Mouse (Mus musculus) MEL (cell line): ENCODE data around the gene Prdx2. TPM values are rescaled to one million over a fixed set of nuclear protein-coding genes. Genes with fewer than 3 reads are reported as not detected.

Experiments used
- DNase-seq: peaks from one replicate; pipeline ENCODE4 v3.0.0; 2011; ENCODE audit warnings: low read depth, low spot score
- H3K27ac ChIP-seq: 2 replicates; pipeline ENCODE4 v1.5.1; 2012; ENCODE audit warnings: low read depth, mild to moderate bottlenecking, control low read depth, low read length, moderate library complexity; ENCODE audit not compliant: control insufficient read depth
- H3K27me3 ChIP-seq, 2 experiments: fragments of 150-350 bp in 1 of 2; sonication (generic) in 1 of 2; 2 replicates each; pipeline ENCODE4 v1.6.1; 2012; ENCODE audit warnings: low read length in 2 of 2, mild to moderate bottlenecking in 2 of 2, improper control_type of control experiment in 1 of 2, moderate library complexity in 1 of 2; ENCODE audit not compliant: insufficient read depth in 2 of 2, control insufficient read depth in 1 of 2
- H3K36me3 ChIP-seq, 2 experiments: 2 replicates each; pipeline ENCODE4 v1.6.1; 2012 to 2014; ENCODE audit warnings: low read length in 2 of 2, improper control_type of control experiment in 1 of 2, inconsistent platforms in 1 of 2, mild to moderate bottlenecking in 1 of 2; ENCODE audit not compliant: insufficient read depth in 2 of 2, control insufficient read depth in 1 of 2
- H3K4me1 ChIP-seq, 2 experiments: fragments of 150-350 bp in 1 of 2; sonication (generic) in 1 of 2; 2 replicates each; pipeline ENCODE4 v1.6.1; 2012; ENCODE audit warnings: low read length in 2 of 2, improper control_type of control experiment in 1 of 2, mild to moderate bottlenecking in 1 of 2; ENCODE audit not compliant: insufficient read depth in 2 of 2, control insufficient read depth in 1 of 2
- H3K4me3 ChIP-seq, 2 experiments: fragments of 150-350 bp in 1 of 2; sonication (generic) in 1 of 2; 2 replicates each; pipeline ENCODE4 v1.5.1; 2012; ENCODE audit warnings: low read depth in 2 of 2, low read length in 2 of 2, mild to moderate bottlenecking in 2 of 2, moderate library complexity in 2 of 2, control low read depth in 1 of 2, improper control_type of control experiment in 1 of 2; ENCODE audit not compliant: control insufficient read depth in 1 of 2, insufficient read depth in 1 of 2
- H3K79me2 ChIP-seq: 2 replicates; pipeline ENCODE4 v1.6.1; 2012; ENCODE audit warnings: mild to moderate bottlenecking, low read length, moderate library complexity; ENCODE audit not compliant: control insufficient read depth, poor library complexity, insufficient read depth
- H3K9ac ChIP-seq: 2 replicates; pipeline ENCODE4 v1.6.1; 2012; ENCODE audit warnings: low read depth, mild to moderate bottlenecking, control low read depth, low read length, moderate library complexity; ENCODE audit not compliant: control insufficient read depth, poor library complexity, severe bottlenecking
- H3K9me3 ChIP-seq: fragments of 150-350 bp; sonication (generic); replicated peaks from 2 replicates; pipeline ENCODE4 v1.6.1; 2012; ENCODE audit warnings: mild to moderate bottlenecking, low read length, improper control_type of control experiment, moderate library complexity; ENCODE audit not compliant: insufficient read depth
- BHLHE40 ChIP-seq: IDR thresholded peaks from 2 replicates; pipeline ENCODE4 v1.6.1; 2012; ENCODE audit warnings: low read depth, mild to moderate bottlenecking, inconsistent platforms, low read length, improper control_type of control experiment, borderline replicate concordance
- CHD1 ChIP-seq: IDR thresholded peaks from 2 replicates; pipeline ENCODE4 v1.6.1; 2012; ENCODE audit warnings: low read depth, mild to moderate bottlenecking, inconsistent platforms, low read length, improper control_type of control experiment
- CHD2 ChIP-seq: IDR thresholded peaks from 2 replicates; pipeline ENCODE4 v1.6.1; 2011; ENCODE audit warnings: low read length, improper control_type of control experiment
- CTCF ChIP-seq, 3 experiments: IDR thresholded peaks in 2 of 3; conservative IDR thresholded peaks in 1 of 3; 2 replicates each; pipeline ENCODE4 v1.5.1; 2011 to 2012; ENCODE audit warnings: low read length in 3 of 3, low read depth in 2 of 3, mild to moderate bottlenecking in 2 of 3, improper control_type of control experiment in 1 of 3, inconsistent platforms in 1 of 3, mixed read lengths in 1 of 3, moderate library complexity in 1 of 3; ENCODE audit not compliant: control insufficient read depth in 1 of 3, insufficient read depth in 1 of 3, poor library complexity in 1 of 3, severe bottlenecking in 1 of 3
- E2F4 ChIP-seq: IDR thresholded peaks from 2 replicates; pipeline ENCODE4 v1.6.1; 2011; ENCODE audit warnings: low read depth, low read length, improper control_type of control experiment, borderline replicate concordance
- ELF1 ChIP-seq: IDR thresholded peaks from 2 replicates; pipeline ENCODE4 v1.6.1; 2014; ENCODE audit warnings: low read depth, mild to moderate bottlenecking, inconsistent platforms, low read length, improper control_type of control experiment, moderate library complexity
- EP300 ChIP-seq, 2 experiments: IDR thresholded peaks; 2 replicates each; pipeline ENCODE4 v1.6.1; 2011; ENCODE audit warnings: improper control_type of control experiment in 2 of 2, low read length in 2 of 2, low read depth in 1 of 2, mild to moderate bottlenecking in 1 of 2
- ETS1 ChIP-seq: IDR thresholded peaks from 2 replicates; pipeline ENCODE4 v1.6.1; 2012; ENCODE audit warnings: low read depth, mild to moderate bottlenecking, inconsistent platforms, low read length, improper control_type of control experiment, moderate library complexity
- GABPA ChIP-seq: IDR thresholded peaks from 2 replicates; pipeline ENCODE4 v1.6.1; 2012; ENCODE audit warnings: low read depth, mild to moderate bottlenecking, inconsistent platforms, low read length, improper control_type of control experiment, moderate library complexity
- HCFC1 ChIP-seq: IDR thresholded peaks from 2 replicates; pipeline ENCODE4 v1.6.1; 2012; ENCODE audit warnings: low read depth, mild to moderate bottlenecking, inconsistent platforms, low read length, improper control_type of control experiment, moderate library complexity
- JUND ChIP-seq: IDR thresholded peaks from 2 replicates; pipeline ENCODE4 v1.6.1; 2011; ENCODE audit warnings: low read depth, mild to moderate bottlenecking, improper control_type of control experiment, low read length
- KAT2A ChIP-seq: conservative IDR thresholded peaks from 2 replicates; pipeline ENCODE4 v1.6.1; 2012; ENCODE audit warnings: low read depth, low read length, improper control_type of control experiment, inconsistent platforms
- MAFK ChIP-seq: IDR thresholded peaks from 2 replicates; pipeline ENCODE4 v1.6.1; 2011; ENCODE audit warnings: low read depth, mild to moderate bottlenecking, low read length, improper control_type of control experiment, borderline replicate concordance
- MAX ChIP-seq: IDR thresholded peaks from 2 replicates; pipeline ENCODE4 v1.6.1; 2011; ENCODE audit warnings: low read length, improper control_type of control experiment
- MAZ ChIP-seq: IDR thresholded peaks from 2 replicates; pipeline ENCODE4 v1.6.1; 2012; ENCODE audit warnings: low read depth, mild to moderate bottlenecking, inconsistent platforms, low read length, improper control_type of control experiment
- MEF2A ChIP-seq: IDR thresholded peaks from 2 replicates; pipeline ENCODE4 v1.6.1; 2014; ENCODE audit warnings: low read depth, mild to moderate bottlenecking, inconsistent platforms, low read length, improper control_type of control experiment; ENCODE audit not compliant: poor library complexity, insufficient replicate concordance, severe bottlenecking; ENCODE audit errors: extremely low read depth
- MXI1 ChIP-seq: IDR thresholded peaks from 2 replicates; pipeline ENCODE4 v1.6.1; 2011; ENCODE audit warnings: mild to moderate bottlenecking, low read depth, low read length, improper control_type of control experiment
- MYB ChIP-seq: IDR thresholded peaks from 2 replicates; pipeline ENCODE4 v1.6.1; 2011; ENCODE audit warnings: mild to moderate bottlenecking, low read depth, low read length, improper control_type of control experiment
- MYC ChIP-seq: IDR thresholded peaks from 2 replicates; pipeline ENCODE4 v1.6.1; 2011; ENCODE audit warnings: low read depth, mild to moderate bottlenecking, low read length, improper control_type of control experiment, moderate library complexity
- NELFE ChIP-seq: IDR thresholded peaks from 2 replicates; pipeline ENCODE4 v1.6.1; 2011; ENCODE audit warnings: low read depth, low read length, improper control_type of control experiment
- NRF1 ChIP-seq: IDR thresholded peaks from 2 replicates; pipeline ENCODE4 v1.6.1; 2014; ENCODE audit warnings: low read depth, mild to moderate bottlenecking, inconsistent platforms, low read length, improper control_type of control experiment, moderate library complexity; ENCODE audit not compliant: poor library complexity, insufficient read depth, severe bottlenecking
- POLR2A ChIP-seq, 2 experiments: IDR thresholded peaks; 2 replicates each; pipeline ENCODE4 v1.6.1; 2011 to 2012; ENCODE audit warnings: low read length in 2 of 2, mild to moderate bottlenecking in 2 of 2, control low read depth in 1 of 2, improper control_type of control experiment in 1 of 2, low read depth in 1 of 2, moderate library complexity in 1 of 2; ENCODE audit not compliant: control insufficient read depth in 1 of 2, insufficient read depth in 1 of 2, poor library complexity in 1 of 2
- POLR2AphosphoS2 ChIP-seq: IDR thresholded peaks from 2 replicates; pipeline ENCODE4 v1.6.1; 2011; ENCODE audit warnings: low read length, improper control_type of control experiment
- POLR2AphosphoS5 ChIP-seq: IDR thresholded peaks from 2 replicates; pipeline ENCODE4 v1.6.1; 2012; ENCODE audit warnings: low read depth, borderline replicate concordance, mild to moderate bottlenecking, inconsistent platforms, low read length, moderate library complexity, mixed read lengths
- RAD21 ChIP-seq: IDR thresholded peaks from 2 replicates; pipeline ENCODE4 v1.6.1; 2011; ENCODE audit warnings: mild to moderate bottlenecking, low read depth, low read length, improper control_type of control experiment
- RCOR1 ChIP-seq: IDR thresholded peaks from 2 replicates; pipeline ENCODE4 v1.6.1; 2012; ENCODE audit warnings: low read depth, mild to moderate bottlenecking, inconsistent platforms, low read length, improper control_type of control experiment
- SIN3A ChIP-seq: IDR thresholded peaks from 2 replicates; pipeline ENCODE4 v1.6.1; 2012; ENCODE audit warnings: low read length, improper control_type of control experiment, inconsistent platforms
- SMC3 ChIP-seq: IDR thresholded peaks from 2 replicates; pipeline ENCODE4 v1.6.1; 2011; ENCODE audit warnings: low read depth, low read length, improper control_type of control experiment
- TAL1 ChIP-seq: IDR thresholded peaks from 2 replicates; pipeline ENCODE4 v1.6.1; 2012; ENCODE audit warnings: mild to moderate bottlenecking, inconsistent platforms, low read length, moderate library complexity, mixed read lengths
- TBP ChIP-seq: IDR thresholded peaks from 2 replicates; pipeline ENCODE4 v1.8.0; 2011; ENCODE audit warnings: low read depth, low read length, improper control_type of control experiment
- TCF12 ChIP-seq: IDR thresholded peaks from 2 replicates; pipeline ENCODE4 v1.6.1; 2014; ENCODE audit warnings: low read depth, mild to moderate bottlenecking, inconsistent platforms, low read length, improper control_type of control experiment, moderate library complexity
- USF1 ChIP-seq: IDR thresholded peaks from 2 replicates; pipeline ENCODE4 v1.6.1; 2014; ENCODE audit warnings: low read depth, mild to moderate bottlenecking, inconsistent platforms, low read length, improper control_type of control experiment, moderate library complexity
- USF2 ChIP-seq, 2 experiments: IDR thresholded peaks; 2 replicates each; pipeline ENCODE4 v1.6.1; 2011 to 2012; ENCODE audit warnings: improper control_type of control experiment in 2 of 2, low read length in 2 of 2, borderline replicate concordance in 1 of 2, inconsistent platforms in 1 of 2, low read depth in 1 of 2, mild to moderate bottlenecking in 1 of 2; ENCODE audit not compliant: insufficient read depth in 1 of 2
- ZC3H11A ChIP-seq: IDR thresholded peaks from 2 replicates; pipeline ENCODE4 v1.6.1; 2012; ENCODE audit warnings: low read depth, mild to moderate bottlenecking, inconsistent platforms, low read length, improper control_type of control experiment
- ZMIZ1 ChIP-seq: IDR thresholded peaks from 2 replicates; pipeline ENCODE4 v1.6.1; 2012; ENCODE audit warnings: low read depth, mild to moderate bottlenecking, inconsistent platforms, low read length, improper control_type of control experiment, moderate library complexity
- polyA plus RNA-seq, 2 experiments: library from polyadenylated mRNA; stranded (reverse) in 1 of 2; unstranded in 1 of 2; fragments of >175 nt in 1 of 2; fragments of >200 nt in 1 of 2; gene quantifications; 2 replicates each; pipeline versions ENCODE4 v1.2.1 to v1.2.4; 2012; ENCODE audit warnings: low replicate concordance in 2 of 2, low read depth in 1 of 2; ENCODE audit not compliant: insufficient read length in 2 of 2, insufficient read depth in 1 of 2, missing spikeins in 1 of 2
- total RNA-seq: library from RNA; depleted of rRNA; stranded (reverse); fragments of 300-350 nt; gene quantifications from 2 replicates; pipeline ENCODE4 v1.2.3, GENCODE M21; 2012

The Prdx2 gene
- total and polyA plus RNA-seq, 3 experiments: 643 to 773 (median 679) TPM

DNA sequence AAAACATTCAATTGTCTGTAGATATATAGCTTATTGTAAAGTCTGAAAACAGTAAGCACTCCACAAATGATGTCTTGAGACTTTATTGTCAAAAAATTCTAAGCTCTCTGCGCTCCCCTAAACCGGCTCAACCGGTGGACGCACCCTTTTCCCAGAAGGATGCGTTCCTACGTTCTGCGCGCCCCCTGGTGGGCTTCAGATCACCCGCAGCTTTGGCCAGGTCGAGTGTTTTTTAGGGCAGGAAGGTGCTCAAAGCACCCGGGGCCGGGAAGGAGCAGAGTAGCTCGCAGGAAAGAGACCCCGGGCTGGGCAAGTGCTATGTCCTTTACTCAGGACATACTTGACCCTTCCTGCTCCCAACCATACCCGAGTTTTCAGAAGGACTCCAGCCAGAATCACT lies 20.4 kb downstream of the Prdx2 start (continued):
- TF ChIP-seq POLR2AphosphoS2 (no peak), POLR2A (IDR thresholded peaks at IDR 0.05; ENCODE audit: control insufficient read depth in 1 of 2, insufficient read depth in 1 of 2, low read depth in 1 of 2, low read length in 2 of 2, poor library complexity in 1 of 2) (no peak)

DNA sequence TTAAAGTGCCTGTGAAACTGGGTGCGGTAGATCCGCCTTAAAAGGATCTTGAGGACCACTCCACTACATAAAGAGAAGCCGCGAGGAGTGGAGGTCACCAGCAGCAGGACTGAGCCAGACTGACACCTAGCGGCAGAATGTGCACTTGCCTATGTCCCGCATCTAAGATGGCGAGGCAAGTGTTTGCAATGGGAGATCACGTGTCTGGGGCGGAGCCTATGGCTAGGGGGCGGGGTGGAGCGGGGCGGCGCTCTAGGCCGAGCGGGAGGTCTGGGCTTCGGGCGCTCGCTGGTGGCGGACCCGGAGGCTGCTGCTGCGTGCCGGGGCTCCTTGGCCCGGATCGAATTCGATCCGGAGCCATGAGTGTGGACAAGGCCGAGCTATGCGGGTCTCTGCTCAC lies 21.0 kb downstream of the Prdx2 start, which contains the start of gene Hook2:
Gene Hook2, plus strand, starts transcription at position 255 of the 400 bp plus-strand sequence.
- no peaks in the 10 kb centered on the region for H3K27me3 ChIP-seq
- peak; percentile 99 for DNase-seq
- peak within 1 kb of the TSS; percentile 68 for H3K27ac ChIP-seq
- H3K79me2 ChIP-seq: peaks cover 3% of the 10 kb centered on the region; the same call in 1 of the 2 replicates
- peak within 1 kb of the TSS; percentile 75 to 81 for H3K4me3 ChIP-seq
- peaks cover 0 to 10% of the 10 kb centered on the region in 2 experiments; a peak in 2 of 4 replicates for H3K36me3 ChIP-seq
- no peaks in the 10 kb centered on the region for H3K9me3 ChIP-seq
- peak within 1 kb of the TSS; percentile 87 for H3K9ac ChIP-seq
- peaks cover 0 to 21% of the 10 kb centered on the region in 2 experiments; a peak in 3 of 4 replicates for H3K4me1 ChIP-seq
- TF ChIP-seq POLR2AphosphoS2: peak; percentile 36; the same call in 1 of the 2 replicates
- TF ChIP-seq ZC3H11A: peak; percentile 68
- peak; percentile 90 for TF ChIP-seq BHLHE40
- no peak for TF ChIP-seq MAFK
- no peak for TF ChIP-seq GABPA
- peak; percentile 94 for TF ChIP-seq MAX
- no peak for TF ChIP-seq MYB
- peak; percentile 88 for TF ChIP-seq RAD21
- TF ChIP-seq SIN3A: peak; percentile 87
- TF ChIP-seq MXI1: peak; percentile 80
- no peak for TF ChIP-seq TAL1
- TF ChIP-seq CTCF (IDR thresholded peaks at IDR 0.05 in 2 of 3, conservative IDR thresholded peaks at IDR 0.05 in 1 of 3; ENCODE audit: control insufficient read depth in 1 of 3, insufficient read depth in 1 of 3, low read depth in 2 of 3, low read length in 3 of 3, poor library complexity in 1 of 3, severe bottlenecking in 1 of 3): peak; percentile 81 to 96 (median 91)
- TF ChIP-seq KAT2A: no peak
- TF ChIP-seq TBP: peak; percentile 77
- peak; percentile 83 for TF ChIP-seq HCFC1
- TF ChIP-seq MYC: no peak; the same call in 1 of the 2 replicates
- no peak for TF ChIP-seq NRF1
- peak; percentile 23; the same call in 1 of the 2 replicates for TF ChIP-seq NELFE
- no peak for TF ChIP-seq JUND
- TF ChIP-seq MEF2A: no peak
- TF ChIP-seq TCF12: peak; percentile 60; the same call in 1 of the 2 replicates
- TF ChIP-seq POLR2AphosphoS5: no peak
- peak; percentile 42 to 81; a peak in 3 of 4 replicates for TF ChIP-seq USF2 (IDR thresholded peaks at IDR 0.05; ENCODE audit: borderline replicate concordance in 1 of 2, insufficient read depth in 1 of 2, low read depth in 1 of 2, low read length in 2 of 2)
- peak; percentile 24; the same call in 1 of the 2 replicates for TF ChIP-seq ZMIZ1
- peak; percentile 62; the same call in 1 of the 2 replicates for TF ChIP-seq MAZ
- peak; percentile 87 for TF ChIP-seq SMC3
- no peak for TF ChIP-seq RCOR1
- peak; percentile 58; the same call in 1 of the 2 replicates for TF ChIP-seq ETS1
- TF ChIP-seq E2F4: no peak
- TF ChIP-seq USF1: peak; percentile 97
- no peak; the same call in 1 of the 2 replicates for TF ChIP-seq CHD1
- TF ChIP-seq ELF1: 0 out of 2 replicates have a peak, but pooled peaks have one; percentile 33
- peak in 1 of 2 experiments; percentile 19; a peak in 1 of 4 replicates for TF ChIP-seq EP300 (IDR thresholded peaks at IDR 0.05; ENCODE audit: low read depth in 1 of 2, low read length in 2 of 2)
- no peak for TF ChIP-seq CHD2
